In the genomic region with DNA sequence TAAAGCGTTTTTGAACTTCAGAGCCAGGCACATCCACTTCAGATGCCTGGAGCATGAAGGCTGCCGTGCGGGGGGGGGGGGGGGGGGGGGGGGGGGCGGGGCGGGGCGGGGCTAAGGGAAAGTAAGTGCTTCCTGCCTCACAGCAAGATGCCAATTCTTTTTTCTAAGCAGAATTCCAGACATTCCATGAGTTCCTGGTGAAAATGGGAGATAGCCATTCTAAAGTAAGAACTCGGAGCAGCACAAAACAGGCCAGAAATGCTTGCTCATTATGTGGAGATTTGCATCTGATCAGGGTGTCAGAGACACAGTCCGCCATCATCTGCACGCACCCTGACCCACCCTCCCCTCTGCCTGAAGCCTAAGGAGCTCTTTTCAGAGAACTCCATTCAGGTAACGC, we compare ENCODE assay signal across 8 mouse cellular contexts.
DNase-seq lines count a peak whose midpoint lies in the region; ATAC-seq and TF ChIP-seq lines count a peak whose summit lies in the region.

No protein-coding gene starts in this region.

- peak overlapping the region; percentile 48 for H3K4me3 ChIP-seq in heart, embryonic 10.5 days
- peak overlapping the region; percentile 22; the same call in 1 of the 2 replicates for H3K4me3 ChIP-seq in heart, postnatal 0 days (ENCODE audit: low read depth, low read length)
- H3K4me3 ChIP-seq in limb, embryonic 12.5 days (replicated peaks) = peak overlapping the region; percentile 23

- peak overlapping the region; percentile 50 for H3K4me2 ChIP-seq in heart, postnatal 0 days (ENCODE audit: low read depth, low read length)
- peak overlapping the region; percentile 51 for H3K4me2 ChIP-seq in limb, embryonic 12.5 days

- no peak overlapping the region for H3K9ac ChIP-seq in heart, postnatal 0 days (replicated peaks; ENCODE audit: low read depth, low read length)
- no peak overlapping the region for H3K9ac ChIP-seq in limb, embryonic 12.5 days (replicated peaks)

- WGBS in heart, embryonic 10.5 days = 7% methylated on average over 6 of the region's 10 CpGs
- 3% methylated on average over 9 of the region's 10 CpGs for WGBS in heart, postnatal 0 days
- WGBS in limb, embryonic 12.5 days = 7% methylated on average over 5 of the region's 10 CpGs

- H3K27me3 ChIP-seq in heart, embryonic 10.5 days (ENCODE audit: insufficient read depth, poor library complexity, severe bottlenecking) = no peaks in the 10 kb centered on the region
- no peaks in the 10 kb centered on the region for H3K27me3 ChIP-seq in heart, postnatal 0 days (ENCODE audit: control insufficient read depth, insufficient read depth, low read length)
- no peaks in the 10 kb centered on the region for H3K27me3 ChIP-seq in limb, embryonic 12.5 days

- peak; percentile 58; the same call in 1 of the 2 replicates for ATAC-seq in heart, postnatal 0 days (ENCODE audit: insufficient read depth, low read depth)
- no peak for ATAC-seq in limb, embryonic 12.5 days (ENCODE audit: insufficient number of reproducible peaks, insufficient read depth, low FRiP score, low TSS enrichment, low read depth)

- no peaks in the 10 kb centered on the region for H3K36me3 ChIP-seq in heart, embryonic 10.5 days
- no peaks in the 10 kb centered on the region for H3K36me3 ChIP-seq in heart, postnatal 0 days (replicated peaks; ENCODE audit: control insufficient read depth, insufficient read depth, low read length)
- no peaks in the 10 kb centered on the region for H3K36me3 ChIP-seq in limb, embryonic 12.5 days

- intact Hi-C loops in heart, postnatal 36 days (cut with DNase I) = no loop called here

- H3K4me1 ChIP-seq in heart, embryonic 10.5 days = 0 out of 2 replicates have a peak, but pooled peaks cover 7% of the 10 kb centered on the region
- H3K4me1 ChIP-seq in heart, postnatal 0 days (ENCODE audit: control insufficient read depth, insufficient read depth) = no peaks in the 10 kb centered on the region
- H3K4me1 ChIP-seq in limb, embryonic 12.5 days (replicated peaks) = peaks cover 4% of the 10 kb centered on the region; the same call in 1 of the 2 replicates

- DNase-seq in heart, embryonic 10.5 days (ENCODE audit: low spot score) = no peak
- DNase-seq in heart, postnatal 36 days = no peak
- DNase-seq in heart, postnatal 0 days (ENCODE audit: low spot score) = peak; percentile 57
- DNase-seq in retina, embryonic 14.5 days (ENCODE audit: low spot score) = peak; percentile 44
- DNase-seq in cerebellum, postnatal 36 days = no peak
- DNase-seq in ovary, postnatal 14 days (ENCODE audit: low spot score) = no peak
- DNase-seq in thymus, postnatal 0 days (ENCODE audit: low spot score) = no peak

- no peaks in the 10 kb centered on the region for H3K9me3 ChIP-seq in heart, embryonic 10.5 days
- no peaks in the 10 kb centered on the region for H3K9me3 ChIP-seq in heart, postnatal 0 days (replicated peaks; ENCODE audit: control insufficient read depth, low read length)
- peaks cover 4% of the 10 kb centered on the region; the same call in 1 of the 2 replicates for H3K9me3 ChIP-seq in limb, embryonic 12.5 days

- TF ChIP-seq CTCF in heart, postnatal 0 days (IDR thresholded peaks at IDR 0.05; ENCODE audit: low read depth) = no peak

- peak overlapping the region; percentile 83 for H3K27ac ChIP-seq in heart, embryonic 10.5 days
- no peak overlapping the region for H3K27ac ChIP-seq in heart, postnatal 0 days (ENCODE audit: low read depth)
- peak overlapping the region; percentile 82 for H3K27ac ChIP-seq in limb, embryonic 12.5 days

- no peak for TF ChIP-seq EP300 in heart, postnatal 0 days (IDR thresholded peaks at IDR 0.05; ENCODE audit: low read depth)

Comparison
In these comparisons a context has a peak if more than half of its experiments do, and no peak if none do; other contexts are left out.
1. DNase-seq: peak in heart, postnatal 0 days (single experiment) and retina, embryonic 14.5 days (single experiment); none in heart, embryonic 10.5 days (single experiment), heart, postnatal 36 days (0 of 2), cerebellum, postnatal 36 days (0 of 2), ovary, postnatal 14 days (single experiment) and thymus, postnatal 0 days (single experiment).
2. Peak in every context shown above with its lines, with median percentiles within 50 percentile points of each other: H3K4me3 ChIP-seq.